Mouse (Mus musculus): ENCODE results near the gene Cngb1. TPM values are rescaled to one million over a fixed set of nuclear protein-coding genes. Genes with fewer than 3 reads are reported as not detected.

Cngb1 gene
- polyA plus RNA-seq, 1 experiment from 2014 or later, result 0.36 TPM

DNA sequence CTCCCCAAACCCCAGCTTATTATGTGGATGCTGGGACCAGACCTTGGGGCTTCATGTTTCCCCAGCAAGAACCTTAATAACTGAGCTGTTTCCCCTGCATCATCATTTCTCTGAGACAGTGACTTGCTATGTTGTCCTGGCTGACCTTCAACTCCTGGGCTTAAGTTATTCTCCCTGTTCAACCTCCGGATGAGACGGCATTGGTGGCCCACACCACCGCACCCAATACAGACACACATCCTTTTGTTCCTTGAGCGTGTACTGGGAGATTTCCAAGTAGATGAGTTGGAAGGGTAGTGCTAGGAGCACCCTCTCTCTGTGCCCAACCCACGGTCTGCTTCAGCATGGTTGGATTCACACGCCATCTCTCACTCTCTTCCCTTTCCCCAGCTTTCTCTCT, 7.5 kb upstream of the Cngb1 start:
- 88% methylated on average over 6 of the region's 6 CpGs for WGBS
- Histone ChIP-seq H3K4me1 (replicated peaks; ENCODE audit: control insufficient read depth, insufficient read depth, low read length) (no peaks in the 10 kb centered on the region), H3K36me3 (ENCODE audit: control insufficient read depth, insufficient read depth, low read length) (no peaks in the 10 kb centered on the region), H3K4me2 (no peak overlapping the region), H3K9ac (ENCODE audit: low read depth, low read length) (no peak overlapping the region), H3K4me3 (ENCODE audit: low read depth, low read length) (no peak overlapping the region), H3K9me3 (ENCODE audit: control insufficient read depth, low read length) (no peaks in the 10 kb centered on the region), H3K27ac (ENCODE audit: low read depth, low read length) (no peak overlapping the region), H3K27me3 (replicated peaks; ENCODE audit: control insufficient read depth, insufficient read depth, low read length) (no peaks in the 10 kb centered on the region)
- DNase-seq (ENCODE audit: low spot score) (no peak), ATAC-seq (replicated peaks; ENCODE audit: low FRiP score) (no peak)

GRCm38 (mm10) chr8:95312836-95313235, 6.5 kb upstream of the Cngb1 start:
- Histone ChIP-seq H3K36me3 (ENCODE audit: control insufficient read depth, insufficient read depth, low read length) (no peaks in the 10 kb centered on the region), H3K9ac (ENCODE audit: low read depth, low read length) (no peak overlapping the region), H3K27ac (ENCODE audit: low read depth, low read length) (no peak overlapping the region), H3K4me3 (ENCODE audit: low read depth, low read length) (no peak overlapping the region), H3K4me2 (no peak overlapping the region), H3K4me1 (replicated peaks; ENCODE audit: control insufficient read depth, insufficient read depth, low read length) (no peaks in the 10 kb centered on the region), H3K9me3 (ENCODE audit: control insufficient read depth, low read length) (no peaks in the 10 kb centered on the region), H3K27me3 (replicated peaks; ENCODE audit: control insufficient read depth, insufficient read depth, low read length) (no peaks in the 10 kb centered on the region)
- DNase-seq (ENCODE audit: low spot score), result no peak
- no peak for ATAC-seq (replicated peaks; ENCODE audit: low FRiP score)
- 64% methylated on average over 18 of the region's 18 CpGs for WGBS

DNA sequence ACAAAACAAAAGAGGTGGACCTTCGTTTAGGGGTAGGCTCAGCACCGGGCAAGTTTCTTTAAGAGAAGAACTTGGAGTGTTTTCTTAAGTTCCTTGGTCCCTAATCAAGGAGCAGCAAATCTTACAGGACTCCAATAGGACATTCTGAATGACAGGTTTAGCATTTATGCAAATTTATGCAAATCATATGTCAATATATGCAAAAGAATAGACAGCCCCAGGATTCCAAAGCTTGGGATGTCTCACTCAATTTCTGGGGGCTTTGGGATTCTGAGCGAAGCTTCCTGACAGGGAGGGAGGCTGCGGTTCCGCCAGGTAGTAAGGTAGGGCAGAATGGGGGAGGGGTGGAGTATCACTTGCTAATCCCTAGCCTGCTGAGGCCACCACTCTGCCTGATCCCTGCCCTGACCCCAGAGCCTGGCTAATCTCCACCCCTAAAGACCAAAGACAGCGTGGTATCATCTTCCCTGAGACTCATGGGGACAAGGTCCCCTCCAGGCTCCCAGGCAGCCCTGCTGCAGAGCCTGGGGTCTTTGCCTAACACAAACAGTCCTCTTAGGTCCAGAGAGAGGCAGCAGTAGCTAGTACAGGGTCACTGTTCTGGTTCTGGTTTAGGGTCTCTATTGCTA, 4.1 kb upstream of the Cngb1 start, which contains the start of gene Tepp:
Tepp (plus strand) TSS at position 225 of the 629 bp plus-strand sequence.
- Histone ChIP-seq H3K36me3 (ENCODE audit: control insufficient read depth, insufficient read depth, low read length) (no peaks in the 10 kb centered on the region), H3K9ac (ENCODE audit: low read depth, low read length) (no peak within 1 kb of the TSS), H3K9me3 (ENCODE audit: control insufficient read depth, low read length) (no peaks in the 10 kb centered on the region), H3K27me3 (replicated peaks; ENCODE audit: control insufficient read depth, insufficient read depth, low read length) (no peaks in the 10 kb centered on the region), H3K4me2 (no peak within 1 kb of the TSS), H3K4me3 (ENCODE audit: low read depth, low read length) (no peak within 1 kb of the TSS), H3K4me1 (replicated peaks; ENCODE audit: control insufficient read depth, insufficient read depth, low read length) (no peaks in the 10 kb centered on the region), H3K27ac (ENCODE audit: low read depth, low read length) (no peak within 1 kb of the TSS)
- WGBS, result 32% methylated on average over 6 of the region's 6 CpGs
- no peak for DNase-seq (ENCODE audit: low spot score)
- no peak for ATAC-seq (replicated peaks; ENCODE audit: low FRiP score)

- Histone ChIP-seq H3K4me1 (replicated peaks; ENCODE audit: control insufficient read depth, insufficient read depth, low read length) (no peaks in the 10 kb centered on the region), H3K9me3 (ENCODE audit: control insufficient read depth, low read length) (no peaks in the 10 kb centered on the region), H3K27ac (ENCODE audit: low read depth, low read length) (no peak overlapping the region), H3K4me3 (ENCODE audit: low read depth, low read length) (no peak overlapping the region), H3K36me3 (ENCODE audit: control insufficient read depth, insufficient read depth, low read length) (no peaks in the 10 kb centered on the region), H3K9ac (ENCODE audit: low read depth, low read length) (no peak overlapping the region), H3K27me3 (replicated peaks; ENCODE audit: control insufficient read depth, insufficient read depth, low read length) (no peaks in the 10 kb centered on the region), H3K4me2 (no peak overlapping the region)
- no peak for ATAC-seq (replicated peaks; ENCODE audit: low FRiP score)
- DNase-seq (ENCODE audit: low spot score), result no peak
- 39% methylated on average over 4 of the region's 4 CpGs for WGBS
Observed at GRCm38 (mm10) chr8:95305526-95305925, 859 bp downstream of the Cngb1 start.

DNA sequence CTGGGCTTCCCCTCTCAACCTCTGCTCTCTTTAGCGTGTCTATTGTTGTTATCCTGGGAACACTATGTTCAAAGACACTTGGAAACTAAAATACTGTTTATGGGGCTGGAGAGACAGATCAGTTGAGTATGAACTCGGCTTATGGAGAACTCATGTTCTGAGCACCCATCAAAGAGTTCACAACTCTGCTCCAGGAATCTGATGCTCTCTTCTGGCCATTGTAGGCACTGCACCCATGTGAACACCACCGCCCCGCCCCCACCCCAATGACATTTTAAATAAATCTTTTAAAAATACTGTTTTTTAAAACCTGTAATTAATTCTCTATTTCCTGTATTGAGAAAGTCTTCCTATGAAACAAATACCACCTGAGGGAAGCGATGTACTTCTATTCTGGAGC, 4.0 kb downstream of the Cngb1 start:
- Histone ChIP-seq H3K4me3 (ENCODE audit: low read depth, low read length) (no peak overlapping the region), H3K36me3 (ENCODE audit: control insufficient read depth, insufficient read depth, low read length) (no peaks in the 10 kb centered on the region), H3K9ac (ENCODE audit: low read depth, low read length) (no peak overlapping the region), H3K4me1 (replicated peaks; ENCODE audit: control insufficient read depth, insufficient read depth, low read length) (no peaks in the 10 kb centered on the region), H3K27me3 (replicated peaks; ENCODE audit: control insufficient read depth, insufficient read depth, low read length) (no peaks in the 10 kb centered on the region), H3K27ac (ENCODE audit: low read depth, low read length) (no peak overlapping the region), H3K4me2 (no peak overlapping the region), H3K9me3 (ENCODE audit: control insufficient read depth, low read length) (no peaks in the 10 kb centered on the region)
- WGBS, result 20% methylated on average over 5 of the region's 5 CpGs
- DNase-seq (ENCODE audit: low spot score) (no peak), ATAC-seq (replicated peaks; ENCODE audit: low FRiP score) (no peak)

GRCm38 (mm10) chr8:95293891-95294290, 12.5 kb downstream of the Cngb1 start:
- WGBS, result 73% methylated on average over 7 of the region's 7 CpGs
- H3K4me1 ChIP-seq (replicated peaks; ENCODE audit: control insufficient read depth, insufficient read depth, low read length), result no peaks in the 10 kb centered on the region
- no peak overlapping the region for H3K9ac ChIP-seq (ENCODE audit: low read depth, low read length)
- H3K27me3 ChIP-seq (replicated peaks; ENCODE audit: control insufficient read depth, insufficient read depth, low read length), result no peaks in the 10 kb centered on the region
- DNase-seq (ENCODE audit: low spot score) (no peak), ATAC-seq (replicated peaks; ENCODE audit: low FRiP score) (no peak)
- no peak overlapping the region for H3K27ac ChIP-seq (ENCODE audit: low read depth, low read length)
- no peak overlapping the region for H3K4me2 ChIP-seq
- H3K9me3 ChIP-seq (ENCODE audit: control insufficient read depth, low read length), result no peaks in the 10 kb centered on the region
- no peaks in the 10 kb centered on the region for H3K36me3 ChIP-seq (ENCODE audit: control insufficient read depth, insufficient read depth, low read length)
- H3K4me3 ChIP-seq (ENCODE audit: low read depth, low read length), result no peak overlapping the region

DNA sequence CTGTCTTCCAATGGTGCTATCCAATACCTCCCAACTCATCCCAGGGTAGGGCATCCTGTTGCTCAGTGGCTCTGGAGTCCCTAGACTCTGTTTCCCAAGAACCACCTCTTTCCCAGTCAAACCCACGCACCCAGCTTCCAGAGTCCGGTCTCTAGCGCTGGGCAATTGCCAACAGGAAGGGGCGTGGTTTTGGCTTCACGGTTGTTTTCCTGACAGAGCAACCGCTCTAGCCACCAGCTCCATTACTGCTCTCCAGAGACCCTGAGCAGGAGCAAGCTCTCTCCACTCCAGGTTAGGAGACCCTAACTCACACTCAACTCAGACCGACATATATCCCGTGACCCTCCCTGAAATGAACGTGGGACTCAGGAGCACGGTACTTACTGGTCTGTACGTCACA, 13.2 kb downstream of the Cngb1 start:
- Histone ChIP-seq H3K4me2 (no peak overlapping the region), H3K27ac (ENCODE audit: low read depth, low read length) (no peak overlapping the region), H3K9me3 (ENCODE audit: control insufficient read depth, low read length) (no peaks in the 10 kb centered on the region), H3K4me3 (ENCODE audit: low read depth, low read length) (no peak overlapping the region), H3K4me1 (replicated peaks; ENCODE audit: control insufficient read depth, insufficient read depth, low read length) (no peaks in the 10 kb centered on the region), H3K36me3 (ENCODE audit: control insufficient read depth, insufficient read depth, low read length) (no peaks in the 10 kb centered on the region), H3K27me3 (replicated peaks; ENCODE audit: control insufficient read depth, insufficient read depth, low read length) (no peaks in the 10 kb centered on the region), H3K9ac (ENCODE audit: low read depth, low read length) (no peak overlapping the region)
- ATAC-seq (replicated peaks; ENCODE audit: low FRiP score) (no peak), DNase-seq (ENCODE audit: low spot score) (no peak)
- WGBS, result 64% methylated on average over 11 of the region's 11 CpGs

- Histone ChIP-seq H3K36me3 (ENCODE audit: control insufficient read depth, insufficient read depth, low read length) (no peaks in the 10 kb centered on the region), H3K4me2 (no peak overlapping the region), H3K4me1 (replicated peaks; ENCODE audit: control insufficient read depth, insufficient read depth, low read length) (no peaks in the 10 kb centered on the region), H3K9ac (ENCODE audit: low read depth, low read length) (no peak overlapping the region), H3K27me3 (replicated peaks; ENCODE audit: control insufficient read depth, insufficient read depth, low read length) (no peaks in the 10 kb centered on the region), H3K4me3 (ENCODE audit: low read depth, low read length) (no peak overlapping the region), H3K9me3 (ENCODE audit: control insufficient read depth, low read length) (no peaks in the 10 kb centered on the region), H3K27ac (ENCODE audit: low read depth, low read length) (no peak overlapping the region)
- DNase-seq (ENCODE audit: low spot score) (no peak), ATAC-seq (replicated peaks; ENCODE audit: low FRiP score) (no peak)
- WGBS, result 56% methylated on average over 6 of the region's 6 CpGs
Observed at GRCm38 (mm10) chr8:95289066-95289650, 17.2 kb downstream of the Cngb1 start.

- H3K4me3 ChIP-seq (ENCODE audit: low read depth, low read length), result no peak overlapping the region
- H3K36me3 ChIP-seq (ENCODE audit: control insufficient read depth, insufficient read depth, low read length), result no peaks in the 10 kb centered on the region
- H3K27me3 ChIP-seq (replicated peaks; ENCODE audit: control insufficient read depth, insufficient read depth, low read length), result no peaks in the 10 kb centered on the region
- no peaks in the 10 kb centered on the region for H3K9me3 ChIP-seq (ENCODE audit: control insufficient read depth, low read length)
- DNase-seq (ENCODE audit: low spot score), result no peak
- 62% methylated on average over 5 of the region's 5 CpGs for WGBS
- no peak overlapping the region for H3K4me2 ChIP-seq
- no peak for ATAC-seq (replicated peaks; ENCODE audit: low FRiP score)
- H3K9ac ChIP-seq (ENCODE audit: low read depth, low read length), result no peak overlapping the region
- no peak overlapping the region for H3K27ac ChIP-seq (ENCODE audit: low read depth, low read length)
- H3K4me1 ChIP-seq (replicated peaks; ENCODE audit: control insufficient read depth, insufficient read depth, low read length), result no peaks in the 10 kb centered on the region
Observed at GRCm38 (mm10) chr8:95281493-95281892, 24.9 kb downstream of the Cngb1 start.

Data from liver, embryonic 11.5 days (tissue).